Mouse (Mus musculus) intestine, postnatal 0 days (tissue): Measurements from ENCODE around the gene Zbtb44. TPM values are rescaled to one million over a fixed set of nuclear protein-coding genes. Genes with fewer than 3 reads are reported as not detected.
"Not testable (repeated sequence)": the region's sequence is repeated elsewhere in the genome, so short reads cannot be mapped to it uniquely, and the experiment has no call there.

Experiments
- ATAC-seq: fragments of 200-750 bp; cut with Nextera tagmentation; 2 replicates; pipeline ENCODE4 v1.8.0; 2017; ENCODE audit warnings: mild to moderate bottlenecking, moderate TSS enrichment, moderate library complexity
- H3K27ac ChIP-seq: fragments of 300-500 bp; sonication (generic); 2 replicates; pipeline ENCODE4 v1.5.1; 2014; ENCODE audit warnings: mild to moderate bottlenecking, low read depth, low read length, moderate library complexity
- H3K27me3 ChIP-seq: fragments of 300-500 bp; sonication (generic); replicated peaks from 2 replicates; pipeline ENCODE4 v1.6.1; 2014; ENCODE audit warnings: low read length, mixed read lengths; ENCODE audit not compliant: control insufficient read depth, insufficient read depth
- H3K36me3 ChIP-seq: fragments of 300-500 bp; sonication (generic); 2 replicates; pipeline ENCODE4 v1.6.1; 2014; ENCODE audit warnings: mild to moderate bottlenecking, moderate library complexity; ENCODE audit not compliant: control insufficient read depth, insufficient read depth
- H3K4me1 ChIP-seq: fragments of 300-500 bp; sonication (generic); replicated peaks from 2 replicates; pipeline ENCODE4 v1.6.1; 2014; ENCODE audit warnings: antibody characterized with exemption, low read length, mixed read lengths; ENCODE audit not compliant: control insufficient read depth, insufficient read depth
- H3K4me2 ChIP-seq: fragments of 300-500 bp; sonication (generic); replicated peaks from 2 replicates; pipeline ENCODE4 v1.6.1; 2014; ENCODE audit warnings: low read depth, mild to moderate bottlenecking, moderate library complexity
- H3K4me3 ChIP-seq: fragments of 300-500 bp; sonication (generic); 2 replicates; pipeline ENCODE4 v1.5.1; 2014; ENCODE audit warnings: low read depth, low read length
- H3K9ac ChIP-seq: fragments of 300-500 bp; sonication (generic); 2 replicates; pipeline ENCODE4 v1.6.1; 2014; ENCODE audit warnings: mild to moderate bottlenecking, low read depth, low read length
- H3K9me3 ChIP-seq: fragments of 300-500 bp; sonication (generic); 2 replicates; pipeline ENCODE4 v1.6.1; 2016; ENCODE audit warnings: mixed run types; ENCODE audit not compliant: control insufficient read depth
- CTCF ChIP-seq: sonication (generic); IDR thresholded peaks from 2 replicates; pipeline ENCODE4 v1.5.1; 2016; ENCODE audit warnings: low read depth, mild to moderate bottlenecking, control low read depth, antibody characterized with exemption, moderate library complexity
- WGBS: fragments of 180-500 bp; shearing (Covaris S2); extraction: QIAGEN DNeasy Blood & Tissue Kit; methylation state at CpG from one replicate; pipeline ENCODE4 v1.1.7; 2014; 5-methylcytosine and 5-hydroxymethylcytosine counted together
- polyA plus RNA-seq: library from polyadenylated mRNA; unstranded; fragments of >200 nt; fragmentation: Nextera tagmentation; extraction: Ambion mirVana; gene quantifications from 2 replicates; pipeline ENCODE4 v1.2.1, GENCODE M21; 2015

Zbtb44 gene
- polyA plus RNA-seq, 1 experiment from 2014 or later: 5.4 TPM

GRCm38 (mm10) chr9:31050208-31050607 lies 19.8 kb downstream of the Zbtb44 start:
- Histone ChIP-seq H3K36me3 (0 out of 2 replicates have a peak, but pooled peaks cover 4% of the 10 kb centered on the region), H3K27me3 (no peaks in the 10 kb centered on the region), H3K4me2 (no peak overlapping the region), H3K9ac (no peak overlapping the region), H3K4me3 (no peak overlapping the region), H3K9me3 (no peaks in the 10 kb centered on the region), H3K4me1 (no peaks in the 10 kb centered on the region), H3K27ac (no peak overlapping the region)
- 0 out of 2 replicates have a peak, but pooled peaks have one; percentile 13 for ATAC-seq
- 84% methylated on average over 5 of the region's 5 CpGs for WGBS
- no peak for TF ChIP-seq CTCF

DNA sequence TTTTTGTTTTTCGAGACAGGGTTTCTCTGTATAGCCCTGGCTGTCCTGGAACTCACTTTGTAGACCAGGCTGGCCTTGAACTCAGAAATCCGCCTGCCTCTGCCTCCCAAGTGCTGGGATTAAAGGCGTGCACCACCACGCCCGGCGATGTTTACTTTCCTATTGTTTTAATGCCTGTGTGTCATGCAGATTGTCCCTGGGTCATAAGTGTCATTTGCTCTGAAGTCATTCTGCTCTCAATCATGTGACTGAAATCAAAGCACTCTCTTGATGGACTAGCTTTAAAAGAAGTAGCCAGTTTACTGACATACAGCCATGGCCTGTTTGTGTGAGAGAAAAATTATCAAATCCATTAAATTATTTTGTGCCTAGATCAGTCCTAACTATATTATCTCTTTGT lies 21.1 kb downstream of the Zbtb44 start:
- H3K9me3 ChIP-seq: not testable (repeated sequence)
- WGBS: 89% methylated on average over 6 of the region's 6 CpGs

GRCm38 (mm10) chr9:31058723-31059122 lies 28.3 kb downstream of the Zbtb44 start:
- TF ChIP-seq CTCF: no peak
- H3K4me3 ChIP-seq: no peak overlapping the region
- peaks cover 17% of the 10 kb centered on the region for H3K36me3 ChIP-seq
- WGBS: 70% methylated on average over 2 of the region's 2 CpGs
- no peaks in the 10 kb centered on the region for H3K9me3 ChIP-seq
- ATAC-seq: no peak
- H3K27ac ChIP-seq: no peak overlapping the region
- H3K27me3 ChIP-seq: no peaks in the 10 kb centered on the region
- no peaks in the 10 kb centered on the region for H3K4me1 ChIP-seq
- H3K9ac ChIP-seq: no peak overlapping the region
- H3K4me2 ChIP-seq: no peak overlapping the region

More for the DNA sequence above, 21.1 kb downstream of the Zbtb44 start:
- not testable (repeated sequence) for H3K4me3 ChIP-seq, H3K4me1 ChIP-seq, ATAC-seq, H3K36me3 ChIP-seq, H3K27me3 ChIP-seq, H3K4me2 ChIP-seq, H3K27ac ChIP-seq, H3K9ac ChIP-seq

DNA sequence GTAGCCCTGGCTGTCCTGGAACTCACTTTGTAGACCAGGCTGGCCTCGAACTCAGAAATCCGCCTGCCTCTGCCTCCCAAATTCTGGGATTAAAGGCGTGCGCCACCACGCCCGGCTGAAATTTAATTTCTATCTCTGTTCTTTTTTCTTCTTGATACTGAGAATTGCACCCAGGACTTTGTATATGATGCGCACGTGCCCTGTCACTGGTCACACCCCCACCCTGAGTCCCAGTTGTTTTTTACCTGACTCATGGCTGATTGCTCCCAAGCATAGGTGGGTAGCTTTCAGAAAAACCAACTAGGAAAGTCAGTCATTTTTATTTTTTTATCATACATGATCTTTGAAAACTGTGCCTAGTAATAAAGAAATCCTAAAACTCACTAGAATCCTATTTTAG lies 40.3 kb downstream of the Zbtb44 start:
- Histone ChIP-seq H3K4me1 (no peaks in the 10 kb centered on the region), H3K36me3 (peaks cover 18% of the 10 kb centered on the region; the same call in 1 of the 2 replicates), H3K9ac (no peak overlapping the region), H3K4me2 (no peak overlapping the region), H3K27me3 (no peaks in the 10 kb centered on the region), H3K4me3 (no peak overlapping the region), H3K9me3 (no peaks in the 10 kb centered on the region), H3K27ac (no peak overlapping the region)
- 99% methylated on average over 8 of the region's 8 CpGs for WGBS
- no peak for TF ChIP-seq CTCF
- no peak for ATAC-seq

- 88% methylated on average over 5 of the region's 5 CpGs for WGBS
- H3K4me3 ChIP-seq: no peak overlapping the region
- no peak for ATAC-seq
These were observed 41.8 kb downstream of the Zbtb44 start for GRCm38 (mm10) chr9:31072256-31072655.

GRCm38 (mm10) chr9:31073797-31074196 lies 43.4 kb downstream of the Zbtb44 start:
- no peak for TF ChIP-seq CTCF
- H3K9ac ChIP-seq: no peak overlapping the region
- peaks cover 5% of the 10 kb centered on the region; the same call in 1 of the 2 replicates for H3K36me3 ChIP-seq
- H3K4me2 ChIP-seq: no peak overlapping the region
- no peaks in the 10 kb centered on the region for H3K27me3 ChIP-seq
- 89% methylated on average over 7 of the region's 7 CpGs for WGBS
- H3K9me3 ChIP-seq: no peaks in the 10 kb centered on the region
- no peak overlapping the region for H3K4me3 ChIP-seq
- H3K4me1 ChIP-seq: no peaks in the 10 kb centered on the region
- H3K27ac ChIP-seq: no peak overlapping the region
- ATAC-seq: no peak

More at GRCm38 (mm10) chr9:31072256-31072655, 41.8 kb downstream of the Zbtb44 start:
- no peaks in the 10 kb centered on the region for H3K27me3 ChIP-seq
- no peaks in the 10 kb centered on the region for H3K4me1 ChIP-seq
- peaks cover 7% of the 10 kb centered on the region; the same call in 1 of the 2 replicates for H3K36me3 ChIP-seq
- no peak overlapping the region for H3K9ac ChIP-seq
- no peak overlapping the region for H3K4me2 ChIP-seq
- H3K27ac ChIP-seq: no peak overlapping the region
- no peak for TF ChIP-seq CTCF
- H3K9me3 ChIP-seq: no peaks in the 10 kb centered on the region

DNA sequence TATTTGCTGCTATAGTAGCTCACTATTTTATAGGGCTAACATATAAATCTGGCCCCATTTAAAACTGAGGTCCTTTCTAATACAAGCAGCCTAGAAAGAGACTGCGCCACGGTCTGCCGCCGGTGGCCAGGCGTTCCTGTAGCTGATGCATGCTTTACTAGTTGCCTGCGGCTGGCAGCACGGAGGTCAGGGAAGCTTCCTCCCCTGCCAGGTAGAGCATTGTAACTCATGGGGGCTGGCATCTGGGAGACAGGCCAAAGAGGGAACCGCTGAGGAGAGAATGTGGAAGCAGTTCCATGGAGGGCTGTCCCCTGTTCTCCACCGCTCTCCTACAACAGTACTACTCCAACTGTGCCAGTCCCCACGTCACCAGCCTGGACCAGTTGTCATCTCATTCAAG lies 44.4 kb downstream of the Zbtb44 start:
- peaks cover 5% of the 10 kb centered on the region; the same call in 1 of the 2 replicates for H3K36me3 ChIP-seq
- no peak overlapping the region for H3K27ac ChIP-seq
- no peaks in the 10 kb centered on the region for H3K9me3 ChIP-seq
- H3K4me3 ChIP-seq: no peak overlapping the region
- no peaks in the 10 kb centered on the region for H3K4me1 ChIP-seq
- WGBS: 92% methylated on average over 10 of the region's 10 CpGs
- TF ChIP-seq CTCF: no peak
- no peak for ATAC-seq
- H3K4me2 ChIP-seq: no peak overlapping the region
- H3K27me3 ChIP-seq: no peaks in the 10 kb centered on the region
- H3K9ac ChIP-seq: no peak overlapping the region
